Mouse (Mus musculus): ENCODE measurements around the gene Manbal. TPM values are rescaled to one million over a fixed set of nuclear protein-coding genes. Genes with fewer than 3 reads are reported as not detected.
"Not testable (repeated sequence)": the region's sequence is repeated elsewhere in the genome, so short reads cannot be mapped to it uniquely, and the experiment has no call there.

Manbal gene
- total and polyA plus RNA-seq, 2 experiments: 3.3 to 28.5 TPM

- H3K27me3 ChIP-seq (ENCODE audit: control insufficient read depth, insufficient read depth, low read length): no peaks in the 10 kb centered on the region
- H3K4me3 ChIP-seq (ENCODE audit: insufficient read depth, low read depth, low read length): no peak overlapping the region
- no peak overlapping the region for H3K27ac ChIP-seq (replicated peaks; ENCODE audit: insufficient read depth, low read depth, low read length)
- no peak for DNase-seq (ENCODE audit: extremely low read depth, low read depth, low spot score)
- H3K9ac ChIP-seq (ENCODE audit: low read depth, low read length): no peak overlapping the region
- TF ChIP-seq POLR2A (IDR thresholded peaks at IDR 0.05; ENCODE audit: extremely low read depth, insufficient read depth, low read length) (no peak), CTCF (IDR thresholded peaks at IDR 0.05; ENCODE audit: low read depth, low read length) (no peak)
- H3K4me1 ChIP-seq (ENCODE audit: control insufficient read depth, insufficient read depth, low read length): no peaks in the 10 kb centered on the region; the same call in 1 of the 2 replicates
- no peaks in the 10 kb centered on the region for H3K36me3 ChIP-seq (ENCODE audit: control insufficient read depth, insufficient read depth, low read length)
- 84% methylated on average over 3 of the region's 3 CpGs for WGBS
- H3K79me2 ChIP-seq (ENCODE audit: control insufficient read depth, insufficient read depth, low read length): peaks cover 6% of the 10 kb centered on the region; the same call in 1 of the 2 replicates
Observed at GRCm38 (mm10) chr2:157373681-157374080, 6.3 kb downstream of the Manbal start.

DNA sequence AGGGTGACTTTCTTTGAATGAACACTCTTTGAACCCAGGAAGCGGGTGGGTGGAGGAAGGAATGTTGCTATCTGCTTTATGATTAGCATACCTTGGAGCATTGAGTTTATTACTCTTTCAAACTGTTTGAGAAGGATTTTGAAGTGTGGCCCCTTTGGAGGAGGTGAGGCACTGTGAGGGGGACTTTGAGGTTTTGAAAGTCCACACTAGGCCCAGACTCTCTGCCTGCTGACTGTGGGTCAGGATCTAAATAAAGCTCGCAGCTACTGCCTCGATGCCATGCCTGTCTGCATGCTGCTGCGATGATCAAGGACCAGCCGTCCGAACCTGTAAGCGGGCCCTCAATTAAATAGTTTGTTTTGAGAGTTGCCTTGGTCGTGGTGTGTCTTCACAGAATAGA lies 7.7 kb downstream of the Manbal start:
- WGBS: 88% methylated on average over 8 of the region's 8 CpGs
- Histone ChIP-seq H3K79me2 (ENCODE audit: control insufficient read depth, insufficient read depth, low read length) (peaks cover 6% of the 10 kb centered on the region; the same call in 1 of the 2 replicates), H3K4me1 (ENCODE audit: control insufficient read depth, insufficient read depth, low read length) (no peaks in the 10 kb centered on the region; the same call in 1 of the 2 replicates), H3K27me3 (ENCODE audit: control insufficient read depth, insufficient read depth, low read length) (no peaks in the 10 kb centered on the region), H3K4me3 (ENCODE audit: insufficient read depth, low read depth, low read length) (no peak overlapping the region), H3K36me3 (ENCODE audit: control insufficient read depth, insufficient read depth, low read length) (peaks cover 5% of the 10 kb centered on the region; the same call in 1 of the 2 replicates), H3K9ac (ENCODE audit: low read depth, low read length) (no peak overlapping the region), H3K27ac (replicated peaks; ENCODE audit: insufficient read depth, low read depth, low read length) (no peak overlapping the region)
- TF ChIP-seq CTCF (IDR thresholded peaks at IDR 0.05; ENCODE audit: low read depth, low read length): no peak
- no peak for TF ChIP-seq POLR2A (IDR thresholded peaks at IDR 0.05; ENCODE audit: extremely low read depth, insufficient read depth, low read length)
- DNase-seq (ENCODE audit: extremely low read depth, low read depth, low spot score): no peak

- DNase-seq (ENCODE audit: extremely low read depth, low read depth, low spot score): no peak
- WGBS: 82% methylated on average over 14 of the region's 14 CpGs
- no peaks in the 10 kb centered on the region; the same call in 1 of the 2 replicates for H3K4me1 ChIP-seq (ENCODE audit: control insufficient read depth, insufficient read depth, low read length)
Observed at GRCm38 (mm10) chr2:157375794-157376757, 8.7 kb downstream of the Manbal start.

GRCm38 (mm10) chr2:157376995-157377394 lies 9.6 kb downstream of the Manbal start:
- DNase-seq (ENCODE audit: extremely low read depth, low read depth, low spot score): no peak
- Histone ChIP-seq H3K79me2 (ENCODE audit: control insufficient read depth, insufficient read depth, low read length) (peaks cover 6% of the 10 kb centered on the region; the same call in 1 of the 2 replicates), H3K27ac (replicated peaks; ENCODE audit: insufficient read depth, low read depth, low read length) (no peak overlapping the region), H3K9ac (ENCODE audit: low read depth, low read length) (no peak overlapping the region), H3K36me3 (ENCODE audit: control insufficient read depth, insufficient read depth, low read length) (peaks cover 5% of the 10 kb centered on the region; the same call in 1 of the 2 replicates), H3K4me1 (ENCODE audit: control insufficient read depth, insufficient read depth, low read length) (no peaks in the 10 kb centered on the region; the same call in 1 of the 2 replicates), H3K27me3 (ENCODE audit: control insufficient read depth, insufficient read depth, low read length) (no peaks in the 10 kb centered on the region), H3K4me3 (ENCODE audit: insufficient read depth, low read depth, low read length) (no peak overlapping the region)
- 86% methylated on average over 3 of the region's 3 CpGs for WGBS
- TF ChIP-seq POLR2A (IDR thresholded peaks at IDR 0.05; ENCODE audit: extremely low read depth, insufficient read depth, low read length): no peak
- no peak for TF ChIP-seq CTCF (IDR thresholded peaks at IDR 0.05; ENCODE audit: low read depth, low read length)

More at GRCm38 (mm10) chr2:157375794-157376757, 8.7 kb downstream of the Manbal start:
- Histone ChIP-seq H3K79me2 (ENCODE audit: control insufficient read depth, insufficient read depth, low read length) (peaks cover 6% of the 10 kb centered on the region; the same call in 1 of the 2 replicates), H3K27me3 (ENCODE audit: control insufficient read depth, insufficient read depth, low read length) (no peaks in the 10 kb centered on the region), H3K4me3 (ENCODE audit: insufficient read depth, low read depth, low read length) (no peak overlapping the region), H3K36me3 (ENCODE audit: control insufficient read depth, insufficient read depth, low read length) (peaks cover 5% of the 10 kb centered on the region; the same call in 1 of the 2 replicates), H3K27ac (replicated peaks; ENCODE audit: insufficient read depth, low read depth, low read length) (no peak overlapping the region), H3K9ac (ENCODE audit: low read depth, low read length) (no peak overlapping the region)
- TF ChIP-seq CTCF (IDR thresholded peaks at IDR 0.05; ENCODE audit: low read depth, low read length): no peak
- TF ChIP-seq POLR2A (IDR thresholded peaks at IDR 0.05; ENCODE audit: extremely low read depth, insufficient read depth, low read length): no peak

DNA sequence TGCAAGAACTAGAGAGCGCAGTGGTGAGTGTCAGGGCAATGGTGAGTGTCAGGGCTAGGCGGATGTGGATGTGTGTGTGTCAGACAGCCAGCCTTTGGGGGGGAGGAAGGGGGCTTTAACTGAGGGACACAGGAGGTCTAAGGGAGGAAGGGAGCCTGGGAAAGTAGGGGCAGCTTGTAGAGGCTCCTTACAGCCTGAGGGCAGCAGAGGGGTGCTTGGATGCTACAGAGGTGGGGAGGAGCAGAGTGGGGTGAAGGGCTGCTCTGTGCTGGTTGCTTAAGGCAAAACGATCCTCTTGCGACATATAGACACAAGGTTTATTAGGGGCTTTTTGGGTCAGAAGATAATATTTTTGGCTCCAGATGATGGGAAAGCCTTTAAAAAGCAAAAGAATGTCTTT lies 17.4 kb downstream of the Manbal start:
- TF ChIP-seq CTCF (IDR thresholded peaks at IDR 0.05; ENCODE audit: low read depth, low read length) (no peak), POLR2A (IDR thresholded peaks at IDR 0.05; ENCODE audit: extremely low read depth, insufficient read depth, low read length) (no peak)
- no peak overlapping the region for H3K4me3 ChIP-seq (ENCODE audit: insufficient read depth, low read depth, low read length)
- H3K27ac ChIP-seq (replicated peaks; ENCODE audit: insufficient read depth, low read depth, low read length): no peak overlapping the region
- H3K4me1 ChIP-seq (ENCODE audit: control insufficient read depth, insufficient read depth, low read length): no peaks in the 10 kb centered on the region
- WGBS: 76% methylated on average over 4 of the region's 4 CpGs
- H3K27me3 ChIP-seq (ENCODE audit: control insufficient read depth, insufficient read depth, low read length): no peaks in the 10 kb centered on the region
- no peak for DNase-seq (ENCODE audit: extremely low read depth, low read depth, low spot score)
- no peaks in the 10 kb centered on the region; the same call in 1 of the 2 replicates for H3K79me2 ChIP-seq (ENCODE audit: control insufficient read depth, insufficient read depth, low read length)
- H3K9ac ChIP-seq (ENCODE audit: low read depth, low read length): no peak overlapping the region
- peaks cover 2% of the 10 kb centered on the region; the same call in 1 of the 2 replicates for H3K36me3 ChIP-seq (ENCODE audit: control insufficient read depth, insufficient read depth, low read length)

DNA sequence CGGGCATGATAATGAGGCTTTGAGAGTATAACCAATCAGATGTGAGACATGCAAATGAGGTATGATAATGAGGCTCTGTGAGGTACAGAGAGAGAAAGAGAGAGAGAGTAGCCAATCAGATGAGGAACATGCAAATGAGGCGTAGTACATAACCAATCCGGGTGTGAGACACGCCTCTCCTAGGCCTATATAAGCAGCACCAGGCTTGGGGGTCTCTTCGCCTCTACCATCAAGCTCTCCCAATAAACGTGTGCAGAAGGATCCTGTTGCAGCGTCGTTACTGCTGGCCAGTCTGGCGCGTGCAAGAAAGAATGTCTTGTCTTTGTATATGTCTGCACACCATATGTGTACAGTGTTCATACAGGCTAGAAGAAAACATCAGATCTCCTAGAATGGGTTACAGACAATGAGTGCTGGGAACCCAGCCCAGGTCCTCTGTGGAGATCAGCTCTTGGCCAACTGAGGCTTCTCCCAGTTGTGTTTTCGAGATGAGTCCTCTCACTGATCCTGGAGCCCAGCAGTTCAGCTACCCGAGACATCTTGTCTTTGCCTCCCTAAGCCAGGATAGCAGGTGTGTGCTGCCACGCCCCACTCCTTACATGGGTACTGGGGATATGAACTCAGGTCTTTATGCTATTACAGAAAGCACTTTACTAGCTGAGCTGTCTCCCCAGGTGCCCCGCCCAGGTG lies 21.7 kb downstream of the Manbal start:
- H3K79me2 ChIP-seq (ENCODE audit: control insufficient read depth, insufficient read depth, low read length); H3K27ac ChIP-seq (replicated peaks; ENCODE audit: insufficient read depth, low read depth, low read length); H3K9ac ChIP-seq (ENCODE audit: low read depth, low read length); H3K27me3 ChIP-seq (ENCODE audit: control insufficient read depth, insufficient read depth, low read length); H3K4me1 ChIP-seq (ENCODE audit: control insufficient read depth, insufficient read depth, low read length); DNase-seq (ENCODE audit: extremely low read depth, low read depth, low spot score); H3K4me3 ChIP-seq (ENCODE audit: insufficient read depth, low read depth, low read length); H3K36me3 ChIP-seq (ENCODE audit: control insufficient read depth, insufficient read depth, low read length): not testable (repeated sequence)
- WGBS: 98% methylated on average over 14 of the region's 14 CpGs

All from liver, adult 2 months (tissue).